Mouse (Mus musculus) kidney, postnatal 10 days (tissue): ENCODE results near the gene Fbln7.

ENCODE experiments used
- DNase-seq: peaks from one replicate; pipeline ENCODE4 v3.0.0; 2021; ENCODE audit warnings: mixed read lengths

The Fbln7 gene

DNA sequence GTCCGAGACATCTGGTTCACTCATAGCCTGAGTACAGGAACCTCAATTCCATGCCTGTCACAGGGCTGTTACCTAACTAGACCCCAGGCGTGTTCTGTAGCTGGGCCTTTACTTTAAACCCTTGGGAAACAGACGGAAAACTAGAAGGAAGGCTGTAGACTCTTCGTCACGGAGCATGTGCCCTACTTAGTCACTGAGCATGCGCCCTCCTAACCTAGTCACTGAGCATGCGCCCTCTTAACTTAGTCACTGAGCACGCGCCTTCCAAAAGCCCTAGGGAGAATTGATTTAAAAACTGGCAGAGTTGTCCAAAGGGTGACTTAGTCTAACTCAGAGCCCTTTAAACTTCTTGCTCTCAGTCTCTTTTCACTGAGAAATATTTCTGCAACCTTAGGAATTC lies at the start of gene Fbln7:
TSS of gene Fbln7 (plus strand) at position 346 of the 400 bp plus-strand sequence.
- DNase-seq, result no peak

DNA sequence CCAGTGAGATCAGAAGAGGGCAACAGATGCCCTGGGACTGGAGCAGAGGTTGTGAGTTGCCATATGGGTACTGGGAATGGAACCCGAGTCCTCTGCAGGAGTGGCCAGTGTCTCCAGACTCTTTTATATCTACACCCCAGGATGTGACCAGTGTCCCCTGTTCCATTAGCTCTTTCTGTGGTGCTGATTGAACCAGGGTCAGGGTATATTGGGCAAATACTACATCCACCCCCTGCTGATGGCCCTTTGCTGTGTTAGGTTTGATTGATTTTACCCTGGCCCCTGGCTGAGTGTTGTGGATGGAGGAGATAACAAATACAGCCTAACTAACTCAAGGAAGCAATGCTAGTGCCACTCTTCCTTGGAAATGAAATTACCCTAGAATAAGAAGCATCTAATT lies 46.5 kb upstream of the Fbln7 start:
- DNase-seq, result no peak

DNA sequence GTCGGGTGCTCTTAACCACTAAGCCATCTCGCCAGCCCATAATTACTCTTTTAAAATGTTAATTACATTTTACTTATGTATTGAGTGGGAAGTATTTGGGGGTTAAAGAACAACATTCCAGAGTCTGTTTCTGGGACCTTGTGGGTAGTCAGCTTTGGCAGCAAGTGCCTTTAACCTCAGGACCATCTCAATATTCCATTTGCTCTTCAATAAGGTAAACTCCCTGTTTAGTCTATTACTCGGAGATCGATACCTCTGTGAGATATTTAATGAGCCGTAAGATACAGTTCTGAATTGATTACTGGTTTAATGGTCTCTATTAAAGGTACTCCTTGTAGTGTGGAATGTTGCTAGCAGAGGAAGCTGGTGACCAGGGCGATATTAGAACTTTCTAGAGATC lies 45.9 kb upstream of the Fbln7 start:
- DNase-seq, result no peak

DNA sequence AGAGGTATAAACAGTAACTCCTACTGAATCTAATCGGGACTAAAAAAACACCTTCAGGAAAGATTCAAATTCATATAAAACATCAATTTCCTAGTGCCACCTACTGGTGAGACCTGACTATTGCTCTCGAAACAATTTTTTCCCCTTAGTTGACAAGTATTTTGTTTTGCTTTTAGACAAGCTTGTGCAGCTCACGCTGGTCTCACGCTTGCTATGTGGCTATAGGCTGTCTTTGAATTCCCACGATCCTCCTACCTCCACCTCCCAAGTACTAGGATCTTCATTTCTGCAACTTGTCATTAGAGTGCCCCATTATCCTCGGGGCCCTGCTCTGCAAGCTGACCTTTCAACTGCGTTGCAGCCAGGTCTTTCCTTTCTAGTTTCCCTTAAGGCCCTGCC lies 45.4 kb upstream of the Fbln7 start:
- DNase-seq, result peak; percentile 69

DNA sequence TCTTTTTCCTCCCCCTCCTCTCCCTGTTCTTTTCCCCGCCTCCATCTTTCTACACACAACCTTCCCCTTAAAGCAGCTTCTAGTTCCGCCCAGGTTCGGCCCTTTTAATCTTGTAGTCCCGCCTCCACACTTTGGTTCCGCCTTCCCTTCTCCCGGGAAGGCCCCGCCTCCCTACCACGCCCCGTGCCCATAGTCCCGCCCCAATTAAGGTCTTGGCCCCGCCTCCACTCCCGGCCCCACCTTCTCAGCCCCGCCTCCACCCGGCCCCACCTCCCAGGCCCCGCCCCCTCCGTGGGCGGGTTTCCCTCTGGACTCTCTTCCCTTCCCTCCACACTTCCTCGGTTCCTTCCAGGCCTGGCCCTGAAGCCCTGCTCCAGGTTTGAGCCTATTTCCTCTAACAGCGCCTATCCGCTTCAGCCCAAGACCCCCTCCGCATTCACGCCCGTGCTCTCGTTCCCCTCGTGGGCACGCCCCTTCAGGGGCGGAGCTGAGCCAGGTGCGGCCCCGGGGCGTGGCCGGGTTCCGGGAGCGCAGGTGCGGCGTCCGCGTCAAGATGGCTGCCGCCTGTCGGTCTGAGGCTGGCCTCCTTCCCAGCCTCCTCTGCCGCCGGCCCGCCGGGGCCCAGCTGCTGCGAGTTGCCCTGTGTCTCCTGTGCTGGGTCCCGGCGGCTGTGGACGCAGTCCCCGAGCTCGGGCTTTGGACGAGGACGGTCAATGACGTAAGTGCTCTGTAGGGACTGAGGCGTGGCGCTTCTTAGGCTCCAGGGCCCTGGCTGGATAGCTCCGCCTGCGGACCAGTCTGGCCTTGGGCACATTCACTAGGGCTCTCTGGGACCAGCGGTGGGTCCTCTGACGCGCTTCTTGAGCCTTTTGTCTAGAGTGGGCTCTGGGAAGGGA lies 44.7 kb upstream of the Fbln7 start, which contains the start of gene Tmem87b:
TSS of gene Tmem87b (plus strand) at position 333 of the 896 bp plus-strand sequence.
- DNase-seq, result peak; percentile 98

DNA sequence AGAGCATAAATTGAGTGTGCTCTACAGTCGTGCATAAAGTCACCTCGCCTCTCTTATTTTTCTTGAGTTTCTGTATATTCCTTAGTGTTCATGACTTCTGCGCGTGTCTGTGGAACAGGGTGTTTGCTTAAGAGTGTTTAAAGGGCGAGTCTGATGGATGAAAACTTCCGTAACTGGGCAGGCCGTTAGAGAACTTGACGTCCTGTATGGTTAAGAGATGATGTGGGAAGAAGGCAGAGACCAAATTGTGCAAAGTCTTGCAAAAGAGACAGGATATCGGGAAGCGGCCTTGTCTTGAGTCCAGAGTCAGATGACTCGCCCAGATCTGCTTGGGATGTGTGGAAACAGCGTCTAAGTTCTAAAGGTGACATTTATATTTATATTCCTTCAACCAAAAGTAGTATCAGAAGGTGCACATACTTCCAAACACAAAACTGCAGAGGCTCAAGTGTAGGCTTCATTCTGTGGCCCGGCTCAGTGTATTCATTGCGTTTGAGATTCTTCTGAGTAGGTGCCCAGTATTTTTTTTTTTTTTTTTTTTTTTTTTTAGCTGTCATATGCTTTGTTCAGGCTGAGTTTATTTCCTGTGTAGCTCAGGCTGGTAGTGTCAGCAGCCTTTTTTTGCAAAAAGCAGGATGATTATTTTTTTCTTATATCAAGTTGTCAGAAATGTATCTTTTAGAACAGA lies 43.7 kb upstream of the Fbln7 start:
- peak; percentile 18 for DNase-seq

DNA sequence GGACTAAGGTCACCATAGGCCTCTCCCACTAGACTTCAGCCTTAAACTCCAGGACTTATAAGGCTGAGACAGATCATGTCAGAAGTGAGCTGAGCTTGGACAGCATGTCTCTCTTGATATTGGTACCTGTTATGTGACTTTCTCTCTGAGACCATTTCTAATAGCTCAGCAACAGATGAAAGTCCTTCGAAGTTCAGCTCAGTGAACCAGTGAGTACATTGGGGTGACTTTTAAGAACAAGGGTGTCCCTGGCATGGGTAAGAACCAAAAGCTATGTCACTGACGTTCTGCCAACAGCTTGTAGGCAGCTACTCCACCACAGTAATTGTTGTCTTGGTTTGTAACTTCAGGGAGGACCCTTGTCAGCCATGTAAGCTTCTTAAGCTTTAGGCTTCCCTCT lies 42.1 kb upstream of the Fbln7 start:
- DNase-seq, result no peak

DNA sequence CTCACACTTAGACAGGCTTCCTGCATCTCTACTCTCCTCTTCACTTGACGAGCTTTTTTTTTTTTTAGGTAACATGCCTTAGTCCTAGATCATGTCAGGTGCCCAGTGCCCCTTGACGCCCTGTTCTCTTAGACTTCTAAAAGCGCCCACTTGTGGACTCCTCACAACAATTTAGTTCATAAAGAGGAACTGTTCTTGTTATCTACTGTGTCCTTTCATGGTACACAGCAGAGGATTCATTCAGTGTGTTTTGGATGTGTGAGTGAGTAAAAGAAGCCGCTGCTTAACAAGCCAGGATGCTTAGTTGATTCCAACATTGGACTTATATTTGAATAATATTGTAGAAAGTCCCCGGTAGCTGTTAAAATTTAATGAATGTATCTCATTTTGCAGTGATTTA lies 38.9 kb upstream of the Fbln7 start:
- no peak for DNase-seq

DNA sequence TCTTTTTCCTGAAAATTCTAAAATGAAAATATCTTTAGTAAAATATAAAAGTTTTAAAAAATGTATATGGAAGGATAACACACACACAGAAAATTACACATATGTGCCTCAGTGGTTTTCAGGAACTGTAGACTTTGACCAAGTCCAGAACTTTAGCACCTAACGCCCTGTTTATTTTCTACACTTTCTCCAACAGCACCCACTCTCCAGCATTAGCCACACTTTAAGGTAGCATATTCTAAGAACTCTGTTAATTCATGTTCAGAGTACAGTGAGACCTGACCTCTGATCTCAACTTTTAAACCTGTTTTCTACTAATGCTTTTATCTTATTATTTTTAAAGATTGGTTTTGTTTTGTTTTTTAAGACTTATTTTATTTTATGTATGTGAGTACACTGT lies 35.0 kb upstream of the Fbln7 start:
- DNase-seq, result no peak

DNA sequence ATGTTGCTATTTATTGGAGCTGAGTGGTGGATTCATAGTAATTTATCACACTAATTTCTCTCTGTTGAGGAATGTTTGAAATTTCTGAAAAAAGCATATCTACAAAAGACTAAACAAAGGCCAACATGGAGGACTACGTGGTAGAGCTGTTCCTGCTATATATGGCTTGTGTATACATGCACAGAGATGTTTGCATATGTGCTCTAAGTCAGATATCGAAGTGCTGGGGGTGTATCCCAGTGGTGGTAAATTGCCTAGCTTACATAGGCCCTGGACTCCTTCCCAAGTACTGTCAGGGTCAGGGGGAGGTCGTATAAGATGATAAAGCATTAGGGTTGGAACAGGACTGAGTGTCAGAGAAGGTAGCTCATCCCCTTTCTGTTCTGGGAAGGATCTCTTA lies 30.2 kb upstream of the Fbln7 start:
- DNase-seq, result no peak

DNA sequence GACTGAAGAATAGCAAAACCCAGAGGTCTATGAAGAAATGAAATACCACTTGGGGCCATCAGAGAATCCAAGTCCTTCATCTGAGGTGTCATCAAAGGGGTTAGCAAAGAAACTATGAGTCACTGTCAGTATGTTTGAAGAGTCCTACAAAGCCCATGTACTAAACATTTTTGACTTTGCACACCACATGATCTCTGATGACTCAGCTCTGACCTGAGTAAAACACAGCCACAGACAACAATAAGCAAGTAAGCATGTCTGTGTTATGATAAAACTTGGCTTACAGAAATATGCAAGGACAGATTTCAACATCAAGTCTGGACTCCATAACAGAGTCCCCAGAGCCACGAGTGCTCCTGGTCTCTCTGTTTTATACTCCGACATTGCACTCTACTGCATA lies 29.7 kb upstream of the Fbln7 start:
- no peak for DNase-seq

DNA sequence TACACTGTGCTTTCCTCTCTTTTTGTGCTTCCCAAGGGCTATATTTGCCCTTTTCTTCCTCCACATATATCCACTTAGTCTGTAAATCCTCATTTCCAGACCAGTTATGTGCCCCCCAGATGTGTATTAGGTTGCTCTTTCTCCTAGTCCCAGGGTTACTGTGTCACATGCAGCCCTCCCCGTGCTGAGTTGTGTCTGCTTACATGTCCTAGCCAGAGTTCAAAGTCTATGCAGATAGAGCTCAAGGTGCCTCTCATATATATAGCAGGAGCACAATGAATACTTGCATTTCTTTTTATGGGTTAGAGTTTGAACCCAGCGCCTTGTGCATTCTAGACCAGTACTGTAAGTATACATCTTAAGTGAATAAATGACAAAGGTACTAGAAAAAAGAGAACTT lies 29.3 kb upstream of the Fbln7 start:
- no peak for DNase-seq

DNA sequence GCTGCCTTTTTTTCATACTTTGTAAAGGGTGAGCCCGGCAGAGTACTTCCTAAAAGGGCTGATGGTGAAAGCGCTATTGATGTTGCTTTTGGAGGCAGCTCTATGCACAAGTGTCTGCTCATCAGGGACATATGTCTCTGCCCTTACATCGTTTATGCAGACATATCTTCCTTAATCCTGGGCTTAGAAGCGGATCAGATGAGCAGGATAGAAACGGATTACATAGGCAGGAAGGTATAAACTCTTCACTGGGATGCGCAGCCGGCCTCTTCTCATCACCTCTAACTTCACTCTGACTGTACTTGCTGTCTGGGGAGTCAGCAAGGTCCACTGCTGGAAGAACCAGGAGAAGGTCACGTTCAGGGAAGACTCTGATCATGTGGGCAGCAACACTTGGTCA lies 25.2 kb upstream of the Fbln7 start:
- no peak for DNase-seq

DNA sequence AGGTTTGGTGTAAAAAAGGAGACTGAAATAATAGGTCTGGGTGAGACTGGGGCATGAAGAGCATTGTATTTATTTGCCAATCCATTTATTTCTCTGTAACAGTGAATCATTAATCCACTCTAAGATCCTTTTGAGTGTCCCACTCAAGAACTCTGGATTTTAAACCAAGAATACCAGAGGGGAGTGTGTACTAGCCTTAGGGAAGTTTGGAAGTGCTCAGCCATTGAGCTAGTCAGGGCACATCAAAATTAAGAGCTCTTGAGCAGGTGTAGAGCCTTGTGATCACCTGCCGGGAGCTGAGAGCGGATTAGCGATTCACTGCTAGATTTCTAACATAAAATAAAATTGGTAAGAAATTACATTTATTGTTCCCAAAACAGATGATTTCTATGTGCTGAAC lies 24.2 kb upstream of the Fbln7 start:
- no peak for DNase-seq

DNA sequence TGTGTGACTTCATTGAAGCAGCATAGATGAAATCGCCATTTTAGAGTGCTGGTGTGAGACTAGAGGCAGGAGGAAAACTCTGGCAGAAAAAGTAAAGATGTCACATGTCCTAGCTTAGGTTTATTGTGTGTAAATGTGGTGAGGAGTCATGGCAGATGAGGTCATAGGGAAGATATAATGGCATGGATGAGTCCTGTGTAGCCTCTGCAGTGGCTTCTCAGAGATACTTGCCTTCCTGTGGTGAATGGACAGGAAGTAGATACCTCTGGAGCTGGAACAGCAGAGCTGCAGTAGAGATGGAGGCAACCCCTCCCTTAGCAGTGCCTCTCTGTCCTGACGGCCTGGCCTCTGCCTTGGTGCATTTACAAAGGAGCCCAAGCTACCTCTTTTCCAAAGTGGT lies 23.3 kb upstream of the Fbln7 start:
- DNase-seq, result no peak

DNA sequence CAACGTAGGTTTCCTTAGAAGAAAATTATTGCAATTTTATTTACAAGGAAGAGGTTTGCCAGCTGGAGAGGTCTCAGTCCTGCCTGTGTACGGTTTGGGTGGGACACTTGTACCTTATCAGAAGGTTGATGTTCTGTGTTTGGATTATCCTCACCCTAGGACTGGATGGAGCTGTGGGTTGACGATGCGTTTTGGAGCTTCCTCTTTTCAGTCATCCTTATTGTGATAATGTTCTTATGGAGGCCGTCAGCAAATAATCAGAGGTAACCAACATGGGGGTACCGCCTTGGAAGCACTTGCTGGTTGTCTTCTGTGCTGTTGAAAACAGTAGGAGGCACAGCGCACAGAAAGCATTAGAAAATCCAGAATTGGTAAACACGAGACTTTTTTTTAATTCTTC lies 20.3 kb upstream of the Fbln7 start:
- no peak for DNase-seq

DNA sequence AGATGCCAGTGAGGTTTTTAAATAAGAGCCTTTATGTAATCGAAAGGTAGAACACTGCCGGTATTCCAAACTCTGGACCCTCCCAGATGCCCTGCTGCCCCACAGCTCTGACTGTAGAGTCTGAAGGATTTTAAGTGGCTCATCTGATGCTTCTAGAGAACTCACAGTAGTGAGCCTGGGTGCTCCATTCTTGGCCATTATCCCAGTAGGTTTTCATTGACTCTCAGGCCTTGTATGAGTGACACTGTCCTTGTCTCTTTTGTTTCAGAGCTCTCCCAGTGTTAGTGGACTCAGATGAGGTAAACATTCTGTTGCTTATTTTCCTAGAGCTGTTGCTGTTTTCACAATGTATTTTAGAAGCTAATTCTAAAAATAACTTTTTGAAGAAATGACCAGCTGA lies 12.7 kb upstream of the Fbln7 start:
- no peak for DNase-seq

DNA sequence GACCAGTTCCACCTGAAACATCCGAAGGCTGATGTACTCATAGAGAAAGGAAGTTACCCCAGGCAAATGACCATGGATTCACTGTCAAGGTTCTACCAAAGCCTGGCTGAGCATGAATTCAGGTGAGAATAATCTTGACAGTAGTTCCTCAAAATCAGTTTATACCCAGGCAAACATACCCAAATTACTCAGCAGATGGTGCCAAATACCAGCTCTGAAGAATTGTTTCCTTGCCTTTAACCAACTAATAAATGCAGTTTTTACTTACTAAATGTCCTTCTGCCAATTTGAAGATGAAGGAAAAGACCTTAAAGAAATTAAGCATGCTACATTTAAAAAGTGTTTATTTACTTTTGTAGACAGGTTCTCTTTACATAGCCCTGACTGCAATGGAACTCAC lies 6.1 kb upstream of the Fbln7 start:
- no peak for DNase-seq

DNA sequence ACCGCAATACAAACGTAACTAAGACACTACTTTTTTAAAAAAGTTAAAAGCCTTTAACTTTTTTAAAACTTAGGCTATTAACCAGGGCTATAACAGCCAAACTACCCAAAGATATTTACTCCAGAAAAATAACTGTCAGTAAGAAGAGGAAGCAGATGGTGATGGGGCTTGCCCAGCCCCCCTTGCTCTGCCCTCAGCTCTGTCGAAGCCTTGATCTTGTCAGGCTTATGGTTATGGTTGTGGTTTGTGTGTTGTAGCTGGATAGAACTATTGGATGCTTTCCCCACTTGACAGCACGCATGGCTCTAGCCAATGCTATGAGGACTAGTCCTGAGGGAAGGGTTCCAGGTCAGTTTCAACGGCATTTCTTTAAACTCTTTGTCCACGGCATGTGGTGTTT lies 3.8 kb upstream of the Fbln7 start:
- no peak for DNase-seq

DNA sequence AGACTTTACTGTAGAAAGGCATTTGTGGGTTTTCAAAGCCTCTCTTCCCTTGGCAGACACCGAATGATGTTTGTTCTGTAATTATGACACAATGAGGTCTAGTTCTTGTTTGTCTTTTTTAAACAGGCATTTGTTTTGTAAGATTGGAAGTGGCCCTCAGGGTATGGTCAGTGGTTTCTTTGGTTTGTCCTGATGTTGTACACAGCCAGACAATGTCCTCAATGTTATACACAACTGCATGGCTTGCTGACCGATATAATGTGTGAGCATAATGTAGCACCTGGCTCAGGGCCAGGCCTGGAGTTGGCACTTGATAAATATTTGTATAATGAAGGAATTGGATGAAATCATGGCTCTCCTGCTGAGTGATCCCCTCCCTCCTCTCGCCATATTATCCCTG lies 2.9 kb upstream of the Fbln7 start:
- no peak for DNase-seq

DNA sequence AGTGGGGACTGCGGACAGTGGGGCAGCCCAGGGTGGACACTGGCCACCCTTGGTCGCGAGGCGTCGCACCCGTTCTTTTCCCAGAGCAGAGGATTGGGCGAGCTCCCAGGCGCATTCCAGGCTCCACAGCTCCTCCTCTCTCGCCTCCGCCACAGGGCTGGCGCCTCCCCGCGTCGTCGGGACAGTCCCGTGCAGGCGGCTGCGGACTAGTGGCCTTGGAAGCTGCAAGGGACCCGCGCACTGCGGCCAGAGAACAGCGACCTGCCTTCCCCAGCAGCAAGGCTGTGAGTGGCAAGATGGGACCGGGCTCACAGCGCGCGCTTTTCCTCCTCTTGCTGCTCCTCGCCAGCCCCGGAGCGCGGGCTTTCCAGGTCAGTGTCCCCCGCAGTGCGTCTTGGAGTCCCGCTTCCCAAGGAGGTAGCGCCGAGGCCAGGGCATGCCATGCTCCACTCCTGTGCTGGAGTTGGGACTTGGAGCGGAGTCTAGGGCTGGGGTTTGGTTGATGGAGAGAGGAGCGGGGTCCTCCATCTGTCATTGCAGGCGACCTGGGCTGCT lies 1.1 kb downstream of the Fbln7 start:
- DNase-seq, result peak; percentile 85

DNA sequence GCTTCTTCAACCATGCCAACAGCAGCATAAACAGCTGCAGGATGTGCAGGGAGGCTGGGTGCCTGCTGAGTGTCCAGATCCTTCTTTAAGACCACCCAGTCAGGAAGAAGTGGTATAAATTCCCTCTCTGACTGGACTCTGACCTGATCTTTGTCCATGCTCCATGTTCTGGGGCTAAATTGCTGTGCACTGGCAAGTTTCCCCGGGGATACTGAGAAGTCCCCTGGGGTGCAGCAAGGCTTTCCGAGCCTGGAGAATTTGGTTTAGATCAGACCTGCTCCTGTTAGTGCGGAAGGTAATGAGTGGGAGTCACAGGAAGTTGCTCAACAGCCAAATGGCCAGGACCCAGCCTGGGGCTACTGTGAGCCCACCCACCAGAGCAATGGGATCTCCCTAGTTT lies 2.3 kb downstream of the Fbln7 start:
- DNase-seq, result no peak

DNA sequence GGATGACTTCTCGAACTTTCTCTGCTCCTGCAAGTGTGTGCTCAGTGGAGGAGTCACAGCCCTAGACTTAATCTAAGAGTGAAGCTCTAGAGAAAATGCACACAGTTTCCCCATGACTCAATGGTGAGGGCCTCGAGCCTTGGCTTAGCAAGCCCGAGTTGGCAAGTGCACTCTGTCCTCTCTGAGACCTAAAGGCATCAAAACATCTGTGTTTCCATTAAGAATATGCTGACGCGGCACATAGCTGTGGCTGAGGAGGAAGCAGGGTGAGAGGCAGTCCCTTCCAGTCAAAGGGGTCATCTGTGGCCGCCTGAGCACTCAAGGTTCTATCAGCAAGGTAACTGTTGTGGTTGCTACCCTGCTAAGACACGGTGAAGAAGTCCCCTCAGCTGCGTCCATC lies 8.9 kb downstream of the Fbln7 start:
- DNase-seq, result no peak

DNA sequence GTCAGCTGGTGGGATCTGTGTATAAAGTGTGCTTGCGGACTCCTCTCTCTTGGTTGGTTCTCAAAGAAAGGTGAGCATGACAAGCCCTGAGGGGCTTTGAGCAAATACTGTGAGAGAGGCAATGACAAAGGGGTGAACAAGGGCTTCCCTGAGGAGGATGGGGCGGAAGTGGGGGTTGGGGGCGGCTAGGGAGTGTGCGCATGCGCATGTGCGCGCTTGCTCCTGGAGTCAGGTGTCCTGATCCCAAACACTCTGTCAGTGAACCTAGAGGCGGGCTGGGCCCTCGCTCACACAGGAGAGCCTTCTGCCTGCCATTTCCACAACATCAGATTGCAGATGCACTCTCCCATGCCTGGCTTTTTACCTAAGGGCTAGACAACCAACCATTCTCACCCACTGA lies 9.5 kb downstream of the Fbln7 start:
- no peak for DNase-seq
